In genomic region chr19:4877785-4878184, GRCm38 (mm10) we compare ENCODE assay signal across 7 mouse cellular contexts. TPM values are rescaled to one million over a fixed set of nuclear protein-coding genes. Genes with fewer than 3 reads are reported as not detected.
DNase-seq lines count a peak whose midpoint lies in the region; ATAC-seq and TF ChIP-seq lines count a peak whose summit lies in the region.

Actn3 (minus strand) TSS chr19:4877909.

- H3K27me3 ChIP-seq in erythroblast, embryonic 14.5 days (ENCODE audit: control insufficient read depth): peaks cover 33% of the 10 kb centered on the region
- no peaks in the 10 kb centered on the region for H3K27me3 ChIP-seq in heart, embryonic 16.5 days (ENCODE audit: control insufficient read depth, insufficient read depth, low read length)
- H3K27me3 ChIP-seq in midbrain, embryonic 11.5 days (ENCODE audit: control insufficient read depth, insufficient read depth, low read length): no peaks in the 10 kb centered on the region

- peak; percentile 63 to 72 for DNase-seq in kidney, postnatal 4 days
- peak; percentile 84 for DNase-seq in midbrain, embryonic 11.5 days (ENCODE audit: low spot score, missing footprints)
- no peak for DNase-seq in frontal cortex, postnatal 10 days (ENCODE audit: low spot score in 2 of 2)
- DNase-seq in adipocyte (ENCODE audit: low spot score): no peak

- peak within 1 kb of the TSS; percentile 88 for H3K9ac ChIP-seq in heart, embryonic 16.5 days (ENCODE audit: low read length)
- H3K9ac ChIP-seq in midbrain, embryonic 11.5 days (ENCODE audit: low read length): peak within 1 kb of the TSS; percentile 82

- ATAC-seq in heart, embryonic 16.5 days (replicated peaks; ENCODE audit: extremely low read depth, insufficient read depth, low FRiP score): no peak
- peak; percentile 12; the same call in 1 of the 2 replicates for ATAC-seq in midbrain, embryonic 11.5 days (ENCODE audit: low FRiP score)

- H3K4me3 ChIP-seq in bone marrow macrophage, adult 2 months (ENCODE audit: insufficient read depth, low read length): peak within 1 kb of the TSS; percentile 89
- H3K4me3 ChIP-seq in erythroblast, embryonic 14.5 days (replicated peaks): peak within 1 kb of the TSS; percentile 79
- peak within 1 kb of the TSS; percentile 87 for H3K4me3 ChIP-seq in heart, embryonic 16.5 days (ENCODE audit: low read length)
- peak within 1 kb of the TSS; percentile 91 for H3K4me3 ChIP-seq in midbrain, embryonic 11.5 days (ENCODE audit: low read depth, low read length)

- TF ChIP-seq POLR2A in bone marrow macrophage, adult 2 months (IDR thresholded peaks at IDR 0.05; ENCODE audit: borderline replicate concordance, low read depth, low read length): no peak

- peaks cover 32% of the 10 kb centered on the region for H3K36me3 ChIP-seq in erythroblast, embryonic 14.5 days (ENCODE audit: control insufficient read depth)
- H3K36me3 ChIP-seq in heart, embryonic 16.5 days (ENCODE audit: control insufficient read depth, insufficient read depth): no peaks in the 10 kb centered on the region
- no peaks in the 10 kb centered on the region for H3K36me3 ChIP-seq in midbrain, embryonic 11.5 days (ENCODE audit: control insufficient read depth, insufficient read depth, low read length)

- peak within 1 kb of the TSS; percentile 73 for H3K4me2 ChIP-seq in heart, embryonic 16.5 days (ENCODE audit: low read depth, low read length)
- H3K4me2 ChIP-seq in midbrain, embryonic 11.5 days: peak within 1 kb of the TSS; percentile 84

- H3K4me1 ChIP-seq in bone marrow macrophage, adult 2 months (ENCODE audit: control insufficient read depth, insufficient read depth, low read length): peaks cover 11% of the 10 kb centered on the region
- peaks cover 59% of the 10 kb centered on the region for H3K4me1 ChIP-seq in erythroblast, embryonic 14.5 days (ENCODE audit: control insufficient read depth)
- H3K4me1 ChIP-seq in heart, embryonic 16.5 days (ENCODE audit: control insufficient read depth, insufficient read depth, low read length): peaks cover 10% of the 10 kb centered on the region
- peaks cover 6% of the 10 kb centered on the region for H3K4me1 ChIP-seq in midbrain, embryonic 11.5 days (ENCODE audit: control insufficient read depth, insufficient read depth, low read length)

- H3K27ac ChIP-seq in bone marrow macrophage, adult 2 months (ENCODE audit: insufficient read depth, low read depth, low read length): no peak within 1 kb of the TSS
- peak within 1 kb of the TSS; percentile 37 for H3K27ac ChIP-seq in heart, embryonic 16.5 days (ENCODE audit: low read length)
- peak within 1 kb of the TSS; percentile 25; the same call in 1 of the 2 replicates for H3K27ac ChIP-seq in midbrain, embryonic 11.5 days (ENCODE audit: low read depth, low read length)

- no peak for TF ChIP-seq CTCF in bone marrow macrophage, adult 2 months (IDR thresholded peaks at IDR 0.05; ENCODE audit: low read depth, low read length)

- WGBS in heart, embryonic 16.5 days: 2% methylated on average over 17 of the region's 17 CpGs
- 4% methylated on average over 17 of the region's 17 CpGs for WGBS in midbrain, embryonic 11.5 days

- no peaks in the 10 kb centered on the region for H3K9me3 ChIP-seq in erythroblast, embryonic 14.5 days (ENCODE audit: control insufficient read depth, low read length)
- no peaks in the 10 kb centered on the region for H3K9me3 ChIP-seq in heart, embryonic 16.5 days (replicated peaks; ENCODE audit: control insufficient read depth, low read length)
- H3K9me3 ChIP-seq in midbrain, embryonic 11.5 days (ENCODE audit: control insufficient read depth, low read length): no peaks in the 10 kb centered on the region

RNA-seq across cellular contexts. Expression of gene Actn3, which starts in this region (rescaled TPM):
- polyA plus RNA-seq in bone marrow macrophage, adult 2 months (2012; ENCODE audit: insufficient read depth, insufficient read length, missing spikeins): 0.56 TPM in 1 of 2 replicates, not detected in the other
- 0.07 and 0.20 TPM in 2 replicates for polyA plus RNA-seq in erythroblast, embryonic 14.5 days (2012)
- 5.2 and 10.7 TPM in 2 replicates for polyA plus RNA-seq in heart, embryonic 16.5 days (2015; fragmentation: Nextera tagmentation; extraction: Ambion mirVana)
- polyA plus RNA-seq in midbrain, embryonic 11.5 days (2014; fragmentation: Nextera tagmentation; extraction: Ambion mirVana): 0.86 and 1.2 TPM in 2 replicates

Comparison
In these comparisons a context has a peak if more than half of its experiments do, and no peak if none do; other contexts are left out.
1. DNase-seq: peak in kidney, postnatal 4 days (2 of 2) and midbrain, embryonic 11.5 days (single experiment); none in frontal cortex, postnatal 10 days (0 of 2) and adipocyte (single experiment).
2. Peak in every context shown above with its lines, with median percentiles within 50 percentile points of each other: H3K4me3 ChIP-seq.